Mouse (Mus musculus): ENCODE results near the gene Scp2. TPM values are rescaled to one million over a fixed set of nuclear protein-coding genes. Genes with fewer than 3 reads are reported as not detected.
"Not testable (repeated sequence)": the region's sequence is repeated elsewhere in the genome, so short reads cannot be mapped to it uniquely, and the experiment has no call there.

The Scp2 gene
- total and polyA plus RNA-seq, 2 experiments from 2014 or later: 160 to 243 TPM

DNA sequence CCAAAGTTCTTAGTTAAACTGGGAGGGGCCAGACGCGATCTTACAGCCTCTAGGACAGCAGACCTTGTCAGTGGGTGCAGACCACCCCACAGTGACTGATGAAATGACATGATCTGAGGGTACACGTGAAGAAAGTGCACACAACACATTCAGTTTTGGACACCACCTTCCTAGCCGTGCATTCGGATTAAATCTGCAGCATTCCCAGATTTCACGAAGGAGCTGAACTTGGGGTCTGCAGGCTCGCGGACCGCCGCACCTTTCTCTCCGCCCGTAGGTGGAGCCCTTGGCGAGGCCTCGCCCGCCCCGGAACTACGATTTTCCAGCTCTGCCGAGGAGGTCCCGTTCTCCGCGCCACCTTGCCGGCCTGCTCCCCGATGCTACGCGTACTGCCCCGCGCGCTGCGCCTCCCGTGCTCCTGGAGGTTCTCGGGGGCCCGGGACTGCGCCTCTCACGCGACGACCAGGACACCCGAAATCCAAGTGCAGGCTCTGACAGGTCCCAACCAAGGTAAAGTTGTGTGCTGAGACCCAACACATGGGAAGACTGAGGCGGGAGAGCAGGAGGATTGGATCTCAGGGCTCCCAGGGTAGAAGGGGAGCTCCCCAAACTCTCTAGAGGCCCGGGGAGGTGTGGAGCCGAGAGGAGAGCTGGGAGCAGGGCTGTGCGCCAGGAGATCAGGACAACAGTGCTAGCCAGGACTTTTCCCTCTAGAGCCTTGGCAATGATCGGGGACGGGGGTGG is 20.5 kb upstream of the Scp2 start, which contains the start of gene Echdc2:
Echdc2 (plus strand) TSS at position 286 of the 744 bp plus-strand sequence.
- Histone ChIP-seq H3K9ac (replicated peaks; ENCODE audit: low read depth, low read length) (peak within 1 kb of the TSS; percentile 68), H3K27me3 (ENCODE audit: control insufficient read depth, insufficient read depth, low read length) (no peaks in the 10 kb centered on the region), H3K27ac (ENCODE audit: low read depth) (no peak within 1 kb of the TSS), H3K9me3 (replicated peaks; ENCODE audit: control insufficient read depth, low read length) (no peaks in the 10 kb centered on the region), H3K36me3 (replicated peaks; ENCODE audit: control insufficient read depth, insufficient read depth, low read length) (no peaks in the 10 kb centered on the region), H3K4me2 (ENCODE audit: low read depth, low read length) (peak within 1 kb of the TSS; percentile 92), H3K4me1 (ENCODE audit: control insufficient read depth, insufficient read depth) (no peaks in the 10 kb centered on the region), H3K4me3 (ENCODE audit: low read depth, low read length) (peak within 1 kb of the TSS; percentile 66)
- TF ChIP-seq CTCF (IDR thresholded peaks at IDR 0.05; ENCODE audit: low read depth) (peak; percentile 41), EP300 (IDR thresholded peaks at IDR 0.05; ENCODE audit: low read depth) (no peak)
- ATAC-seq (ENCODE audit: insufficient read depth, low read depth) (peak; percentile 74), DNase-seq (ENCODE audit: low spot score) (peak; percentile 45)
- 1% methylated on average over 43 of the region's 43 CpGs for WGBS

DNA sequence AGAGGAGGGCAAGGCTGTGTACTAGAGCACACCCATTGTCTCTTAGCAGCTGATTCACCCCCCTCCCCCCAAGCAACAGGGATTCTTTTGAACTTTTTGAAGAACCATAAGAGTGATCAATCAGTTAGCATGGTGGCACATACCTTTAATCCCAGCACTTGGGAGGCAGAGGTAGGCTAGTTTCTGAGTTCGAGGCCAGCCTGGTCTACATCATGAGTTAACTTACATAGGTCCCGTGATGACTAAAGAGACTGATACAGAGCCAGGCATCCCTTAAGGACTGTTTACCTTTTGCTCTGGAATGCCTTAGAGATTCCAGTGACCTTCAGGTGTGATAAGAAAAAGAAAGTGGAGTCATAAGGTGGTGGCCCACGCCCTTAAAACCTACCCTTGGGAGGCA is 18.5 kb upstream of the Scp2 start:
- no peak overlapping the region for H3K4me2 ChIP-seq (ENCODE audit: low read depth, low read length)
- no peaks in the 10 kb centered on the region for H3K9me3 ChIP-seq (replicated peaks; ENCODE audit: control insufficient read depth, low read length)
- ATAC-seq (ENCODE audit: insufficient read depth, low read depth) (no peak), DNase-seq (ENCODE audit: low spot score) (no peak)
- TF ChIP-seq CTCF (IDR thresholded peaks at IDR 0.05; ENCODE audit: low read depth) (no peak), EP300 (IDR thresholded peaks at IDR 0.05; ENCODE audit: low read depth) (no peak)
- no peak overlapping the region for H3K4me3 ChIP-seq (ENCODE audit: low read depth, low read length)
- H3K4me1 ChIP-seq (ENCODE audit: control insufficient read depth, insufficient read depth): no peaks in the 10 kb centered on the region
- H3K27me3 ChIP-seq (ENCODE audit: control insufficient read depth, insufficient read depth, low read length): no peaks in the 10 kb centered on the region
- no peaks in the 10 kb centered on the region for H3K36me3 ChIP-seq (replicated peaks; ENCODE audit: control insufficient read depth, insufficient read depth, low read length)
- H3K9ac ChIP-seq (replicated peaks; ENCODE audit: low read depth, low read length): no peak overlapping the region
- H3K27ac ChIP-seq (ENCODE audit: low read depth): no peak overlapping the region
- 83% methylated on average over 3 of the region's 3 CpGs for WGBS

DNA sequence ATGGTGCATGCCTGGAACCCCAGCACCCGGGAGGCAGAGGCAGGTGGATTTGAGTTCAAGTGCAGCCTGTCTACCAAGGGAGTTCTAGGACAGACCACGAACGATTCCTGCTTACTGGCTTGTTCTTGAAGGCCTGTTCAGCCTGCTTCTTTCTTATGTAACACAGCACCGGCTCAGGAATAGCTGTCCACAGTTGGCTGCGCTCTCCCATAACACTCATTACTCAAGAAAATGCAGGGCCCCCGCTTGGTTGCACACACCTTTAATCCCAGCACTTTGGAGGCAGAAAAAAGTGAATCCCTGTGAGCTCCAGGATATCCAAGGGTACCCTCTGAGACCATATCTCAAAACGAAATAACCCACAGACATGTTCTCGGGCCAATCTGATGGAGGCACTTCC is 17.1 kb upstream of the Scp2 start:
- 88% methylated on average over 8 of the region's 8 CpGs for WGBS
- no peak for ATAC-seq (ENCODE audit: insufficient read depth, low read depth)
- TF ChIP-seq EP300 (IDR thresholded peaks at IDR 0.05; ENCODE audit: low read depth) (no peak), CTCF (IDR thresholded peaks at IDR 0.05; ENCODE audit: low read depth) (no peak)

DNA sequence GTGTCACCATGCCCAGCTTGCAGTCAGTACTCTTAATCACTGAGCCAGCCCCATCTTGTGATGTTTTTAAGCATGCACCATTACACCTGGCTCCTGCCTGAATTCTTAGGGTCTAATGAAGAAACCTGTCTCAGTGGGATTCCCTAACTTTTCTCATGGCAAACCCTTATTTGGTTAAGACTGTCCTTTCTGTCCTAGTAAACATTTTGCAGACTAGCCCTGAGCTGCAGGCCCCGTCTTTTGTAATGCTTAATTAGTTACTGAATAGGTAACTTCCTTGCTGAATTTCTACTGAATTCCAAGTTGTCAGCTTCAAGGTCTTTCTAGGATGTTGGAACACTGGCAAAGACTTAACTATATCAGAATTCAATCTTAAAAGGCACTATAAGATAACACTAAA is 10.3 kb upstream of the Scp2 start:
- 73% methylated on average over 1 of the region's 1 CpGs for WGBS

More for the DNA sequence above, 17.1 kb upstream of the Scp2 start:
- no peaks in the 10 kb centered on the region for H3K36me3 ChIP-seq (replicated peaks; ENCODE audit: control insufficient read depth, insufficient read depth, low read length)
- H3K27me3 ChIP-seq (ENCODE audit: control insufficient read depth, insufficient read depth, low read length): no peaks in the 10 kb centered on the region
- DNase-seq (ENCODE audit: low spot score): no peak
- H3K9me3 ChIP-seq (replicated peaks; ENCODE audit: control insufficient read depth, low read length): no peaks in the 10 kb centered on the region
- no peaks in the 10 kb centered on the region for H3K4me1 ChIP-seq (ENCODE audit: control insufficient read depth, insufficient read depth)
- H3K4me2 ChIP-seq (ENCODE audit: low read depth, low read length): no peak overlapping the region
- no peak overlapping the region for H3K27ac ChIP-seq (ENCODE audit: low read depth)
- H3K9ac ChIP-seq (replicated peaks; ENCODE audit: low read depth, low read length): no peak overlapping the region
- no peak overlapping the region for H3K4me3 ChIP-seq (ENCODE audit: low read depth, low read length)

DNA sequence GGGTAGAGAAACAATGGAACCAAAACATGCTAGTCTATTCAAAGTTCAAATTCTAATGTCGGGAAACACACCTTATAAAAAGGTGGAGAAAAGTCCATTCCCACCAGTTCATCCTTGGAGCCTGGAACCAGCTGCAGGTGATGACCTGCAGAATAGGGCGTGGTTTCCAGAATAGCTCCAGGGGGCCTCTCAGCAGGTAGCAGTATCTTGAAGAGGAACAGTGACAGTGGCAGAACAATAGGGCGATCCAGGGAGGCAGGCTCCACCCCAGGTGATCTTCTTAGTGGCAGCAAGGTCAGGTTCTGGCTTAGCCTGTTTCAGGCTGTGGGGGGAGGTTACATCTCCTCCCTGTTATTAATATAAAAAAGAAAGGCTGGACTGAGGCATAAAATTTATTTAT is 756 bp upstream of the Scp2 start:
- not testable (repeated sequence) for H3K4me1 ChIP-seq (ENCODE audit: control insufficient read depth, insufficient read depth); DNase-seq (ENCODE audit: low spot score); ATAC-seq (ENCODE audit: insufficient read depth, low read depth); H3K36me3 ChIP-seq (replicated peaks; ENCODE audit: control insufficient read depth, insufficient read depth, low read length); H3K4me2 ChIP-seq (ENCODE audit: low read depth, low read length); H3K9ac ChIP-seq (replicated peaks; ENCODE audit: low read depth, low read length); H3K4me3 ChIP-seq (ENCODE audit: low read depth, low read length); H3K27ac ChIP-seq (ENCODE audit: low read depth); H3K27me3 ChIP-seq (ENCODE audit: control insufficient read depth, insufficient read depth, low read length); H3K9me3 ChIP-seq (replicated peaks; ENCODE audit: control insufficient read depth, low read length)
- WGBS: 44% methylated on average over 3 of the region's 3 CpGs

More for the DNA sequence above, 10.3 kb upstream of the Scp2 start:
- H3K4me1 ChIP-seq (ENCODE audit: control insufficient read depth, insufficient read depth); H3K36me3 ChIP-seq (replicated peaks; ENCODE audit: control insufficient read depth, insufficient read depth, low read length); H3K27ac ChIP-seq (ENCODE audit: low read depth); DNase-seq (ENCODE audit: low spot score); H3K4me3 ChIP-seq (ENCODE audit: low read depth, low read length); ATAC-seq (ENCODE audit: insufficient read depth, low read depth); H3K4me2 ChIP-seq (ENCODE audit: low read depth, low read length); H3K9me3 ChIP-seq (replicated peaks; ENCODE audit: control insufficient read depth, low read length); H3K9ac ChIP-seq (replicated peaks; ENCODE audit: low read depth, low read length); H3K27me3 ChIP-seq (ENCODE audit: control insufficient read depth, insufficient read depth, low read length): not testable (repeated sequence)

DNA sequence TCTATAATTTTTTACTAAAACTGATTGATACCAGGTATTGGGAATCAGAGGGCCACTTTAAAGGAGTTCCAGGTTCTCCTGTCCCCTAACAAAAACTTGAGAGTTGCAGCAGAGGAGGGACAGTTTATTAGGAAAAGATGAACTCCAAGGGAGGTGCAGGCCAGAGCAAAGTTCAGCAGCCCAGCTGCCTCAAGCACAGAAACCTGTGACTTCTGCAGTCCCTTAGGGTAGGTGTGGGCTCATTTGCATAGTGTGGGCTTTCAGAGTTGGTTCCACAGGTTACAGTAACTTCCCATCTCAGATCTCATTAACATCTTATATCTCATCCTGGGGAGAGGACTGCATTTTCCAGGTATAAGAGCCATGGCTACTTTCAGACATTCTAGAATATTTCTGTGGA is 1.0 kb downstream of the Scp2 start:
- Histone ChIP-seq H3K27ac (ENCODE audit: low read depth) (no peak overlapping the region), H3K4me1 (ENCODE audit: control insufficient read depth, insufficient read depth) (no peaks in the 10 kb centered on the region), H3K4me2 (ENCODE audit: low read depth, low read length) (no peak overlapping the region), H3K36me3 (replicated peaks; ENCODE audit: control insufficient read depth, insufficient read depth, low read length) (no peaks in the 10 kb centered on the region), H3K27me3 (ENCODE audit: control insufficient read depth, insufficient read depth, low read length) (no peaks in the 10 kb centered on the region), H3K9me3 (replicated peaks; ENCODE audit: control insufficient read depth, low read length) (peaks cover 5% of the 10 kb centered on the region; the same call in 1 of the 2 replicates), H3K4me3 (ENCODE audit: low read depth, low read length) (no peak overlapping the region), H3K9ac (replicated peaks; ENCODE audit: low read depth, low read length) (no peak overlapping the region)
- ATAC-seq (ENCODE audit: insufficient read depth, low read depth): no peak
- TF ChIP-seq EP300 (IDR thresholded peaks at IDR 0.05; ENCODE audit: low read depth) (no peak), CTCF (IDR thresholded peaks at IDR 0.05; ENCODE audit: low read depth) (no peak)
- no peak for DNase-seq (ENCODE audit: low spot score)

Data from heart, postnatal 0 days (tissue).